Mouse (Mus musculus): ENCODE data around the gene Ralgps1. TPM values are rescaled to one million over a fixed set of nuclear protein-coding genes. Genes with fewer than 3 reads are reported as not detected.
"Not testable (repeated sequence)": the region's sequence is repeated elsewhere in the genome, so short reads cannot be mapped to it uniquely, and the experiment has no call there.

Gene Ralgps1
- total RNA-seq, 2 experiments from 2014 or later: 0.66 to 1.9 TPM

DNA sequence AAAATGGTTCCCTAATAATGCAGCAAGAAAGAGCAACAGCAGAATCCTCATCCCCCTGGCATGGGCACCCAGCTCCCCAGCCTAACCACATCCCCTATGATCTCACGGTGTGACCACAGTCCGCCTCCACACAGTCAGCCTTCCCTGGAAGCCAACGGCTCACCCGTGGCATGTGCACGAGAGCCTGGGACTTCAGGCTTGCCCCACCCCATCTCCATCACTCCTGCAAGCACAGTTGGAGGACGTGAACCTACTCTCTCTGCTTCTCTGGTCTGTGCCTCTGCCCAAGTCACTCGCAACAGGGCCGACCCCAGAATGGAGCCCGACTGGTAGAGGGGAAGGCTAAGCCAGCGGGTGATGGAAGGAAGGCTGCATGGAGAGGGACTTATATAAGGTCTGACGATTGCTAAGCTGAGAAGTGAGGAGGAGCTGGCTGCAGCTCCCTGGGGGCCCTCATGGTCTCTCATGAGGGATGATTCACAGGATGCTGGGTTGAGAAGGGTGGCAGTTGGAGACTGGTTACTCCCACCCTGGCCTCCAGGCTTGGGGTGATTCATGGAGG lies 149.9 kb downstream of the Ralgps1 start:
- ATAC-seq (replicated peaks; ENCODE audit: low FRiP score, low TSS enrichment, poor library complexity, severe bottlenecking): no peak

DNA sequence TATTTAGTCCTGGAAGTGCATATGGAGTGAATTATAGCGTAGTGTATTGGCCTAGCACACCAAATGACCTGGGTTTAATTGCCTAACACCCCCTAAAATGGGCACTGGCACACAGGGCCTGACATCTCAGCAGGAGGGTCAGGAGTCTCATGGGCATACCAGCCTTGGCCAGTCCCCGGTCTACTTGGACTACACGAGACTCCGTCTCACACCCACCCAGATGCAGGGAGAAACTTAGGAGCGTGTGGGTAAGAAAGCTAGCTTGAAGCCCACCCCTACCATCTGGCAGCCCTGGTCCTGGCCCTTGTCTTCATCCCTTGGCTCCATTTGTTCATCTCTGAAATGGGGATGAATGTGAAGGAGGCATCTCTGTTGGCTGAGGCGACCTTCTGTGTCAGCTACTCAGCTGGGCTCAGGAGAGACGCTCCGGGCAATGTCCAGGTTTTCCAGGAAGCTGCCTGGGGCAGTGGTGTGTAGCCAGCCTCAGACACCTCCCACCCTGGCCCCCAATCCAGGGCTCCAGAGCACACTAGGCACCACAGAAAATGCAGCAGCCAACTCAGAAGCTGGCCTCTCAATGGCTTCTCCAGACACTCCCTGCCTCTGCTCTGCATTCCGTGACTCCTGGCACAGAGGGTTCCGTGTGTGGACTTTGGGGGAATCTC lies 150.5 kb downstream of the Ralgps1 start:
- ATAC-seq (replicated peaks; ENCODE audit: low FRiP score, low TSS enrichment, poor library complexity, severe bottlenecking): no peak

DNA sequence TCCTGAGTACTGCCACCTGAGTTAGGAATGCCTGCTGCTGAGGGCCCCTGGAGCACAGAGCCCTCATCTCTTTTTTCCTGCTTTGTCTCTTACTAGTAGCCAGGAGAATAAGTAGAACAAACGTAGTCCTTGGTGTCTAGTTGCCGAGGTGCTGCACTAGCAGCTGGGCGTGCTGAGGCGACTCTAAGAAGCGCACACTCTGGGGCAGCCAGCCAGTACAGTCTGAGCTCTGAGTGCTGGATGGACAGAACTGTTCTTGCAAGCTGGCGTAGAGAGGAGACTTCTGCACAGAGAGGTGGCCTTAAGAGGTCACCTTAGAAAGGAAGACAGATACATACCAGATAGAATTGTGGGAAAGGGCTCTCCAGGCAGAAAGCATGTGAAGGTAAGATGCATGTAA lies 151.0 kb downstream of the Ralgps1 start:
- ATAC-seq (replicated peaks; ENCODE audit: low FRiP score, low TSS enrichment, poor library complexity, severe bottlenecking): no peak

DNA sequence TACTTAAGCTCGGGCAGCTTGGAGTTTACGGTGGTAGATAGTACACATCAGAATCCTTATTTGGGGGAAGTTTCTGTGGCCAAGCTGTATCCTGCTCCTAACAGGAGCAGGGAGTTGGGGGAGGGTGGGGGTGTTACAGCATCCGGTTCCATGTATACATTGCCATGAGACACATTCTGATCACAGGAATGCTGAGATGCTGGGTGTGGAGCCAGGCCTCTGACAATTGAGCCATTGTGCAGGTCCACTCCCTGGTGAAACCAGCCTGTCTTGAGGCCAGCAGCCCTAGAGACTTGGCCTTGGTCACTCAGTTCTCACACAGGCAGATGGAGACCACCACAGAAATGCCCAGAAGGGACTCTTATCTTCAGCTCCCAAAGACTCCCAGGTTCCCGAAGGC lies 151.6 kb downstream of the Ralgps1 start:
- ATAC-seq (replicated peaks; ENCODE audit: low FRiP score, low TSS enrichment, poor library complexity, severe bottlenecking): no peak

DNA sequence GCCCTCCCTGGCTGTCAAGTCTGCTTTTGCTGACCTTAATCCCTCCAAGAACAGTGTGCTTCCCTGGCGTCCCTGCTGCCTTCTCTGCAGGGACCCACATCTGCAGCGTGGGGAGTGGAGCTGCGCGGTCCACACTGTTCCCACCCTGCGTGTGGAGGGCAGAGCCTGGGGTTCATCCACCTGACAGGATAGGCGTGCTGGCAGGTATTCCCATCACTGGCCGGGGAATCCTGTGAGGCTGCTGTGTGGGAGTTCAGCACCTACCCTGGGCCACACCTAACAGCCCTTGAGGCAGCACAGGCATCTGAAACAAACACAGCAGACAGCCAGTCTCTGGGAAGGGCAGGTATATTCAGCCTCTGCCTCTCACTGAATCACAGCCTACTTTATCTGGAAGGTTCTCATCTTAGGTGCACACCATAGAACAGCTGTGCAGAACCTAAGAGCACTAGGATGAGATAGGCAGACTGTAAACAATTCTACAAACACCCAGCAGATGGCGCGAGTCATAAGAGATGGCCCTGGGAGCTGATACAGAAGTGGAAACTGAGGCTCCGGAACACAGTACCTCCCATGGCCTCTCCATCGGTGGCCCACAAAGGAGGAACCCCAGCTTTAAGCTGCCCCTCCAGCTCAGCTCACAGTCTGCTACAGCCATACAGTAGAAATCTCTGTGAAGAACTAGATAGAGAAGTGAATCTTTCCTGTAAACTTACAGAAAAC lies 152.2 kb downstream of the Ralgps1 start:
- ATAC-seq (replicated peaks; ENCODE audit: low FRiP score, low TSS enrichment, poor library complexity, severe bottlenecking): no peak

DNA sequence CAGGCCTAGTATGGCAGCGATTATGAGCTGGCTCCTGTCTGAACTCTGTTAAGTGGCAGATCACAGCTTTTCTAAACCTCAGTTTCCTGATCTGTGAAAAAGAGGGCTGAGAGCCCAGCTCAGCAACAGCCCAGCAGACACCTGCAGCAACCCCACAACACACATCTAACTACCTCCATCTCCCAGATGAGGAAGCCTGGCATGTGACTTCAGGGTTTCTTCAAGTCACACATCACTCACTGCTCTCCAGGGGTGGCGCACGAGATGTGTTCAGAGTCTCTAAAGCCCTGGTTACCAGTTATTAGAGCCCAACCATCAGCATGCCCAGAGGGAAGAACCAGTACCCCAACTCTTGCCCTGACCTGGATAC lies 153.9 kb downstream of the Ralgps1 start:
- ATAC-seq (replicated peaks; ENCODE audit: low FRiP score, low TSS enrichment, poor library complexity, severe bottlenecking): no peak

DNA sequence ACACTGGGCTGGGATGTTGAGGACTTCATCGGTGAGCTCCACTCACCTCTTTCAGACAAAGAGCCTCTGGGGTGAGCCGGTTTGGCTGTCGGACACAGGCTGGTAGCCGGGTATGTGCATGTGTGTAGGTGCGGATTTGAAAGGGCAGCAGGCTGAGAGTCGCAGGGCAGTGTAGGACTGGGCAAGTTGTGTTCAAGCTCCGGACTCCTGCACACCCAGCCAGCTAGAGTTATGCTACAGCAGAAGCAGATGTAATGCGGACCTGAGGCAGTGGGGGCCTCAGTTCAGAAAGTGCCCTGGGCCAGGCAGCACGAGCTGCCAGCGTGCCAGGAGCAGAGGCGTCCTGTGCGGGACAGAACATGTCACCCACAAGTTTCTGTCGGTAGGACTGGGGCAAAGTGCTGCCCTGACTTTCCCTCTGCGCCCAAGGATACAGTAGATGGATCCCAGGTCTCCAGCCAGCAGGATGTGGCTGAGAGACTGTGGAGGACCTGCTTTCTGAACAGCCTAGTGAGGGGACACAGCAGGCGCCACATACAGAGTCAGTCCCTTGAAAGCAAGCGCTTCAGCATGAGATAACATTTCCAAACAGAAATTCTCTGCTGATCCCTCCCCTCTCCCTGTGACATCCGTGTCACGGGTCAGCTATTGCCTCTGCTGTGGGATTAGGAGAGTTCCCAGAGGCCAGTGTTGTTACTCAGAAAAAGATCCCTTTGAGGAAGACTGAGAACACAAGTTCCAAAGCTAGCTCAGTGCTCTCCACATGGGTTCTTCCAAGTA lies 154.5 kb downstream of the Ralgps1 start:
- no peak for ATAC-seq (replicated peaks; ENCODE audit: low FRiP score, low TSS enrichment, poor library complexity, severe bottlenecking)

DNA sequence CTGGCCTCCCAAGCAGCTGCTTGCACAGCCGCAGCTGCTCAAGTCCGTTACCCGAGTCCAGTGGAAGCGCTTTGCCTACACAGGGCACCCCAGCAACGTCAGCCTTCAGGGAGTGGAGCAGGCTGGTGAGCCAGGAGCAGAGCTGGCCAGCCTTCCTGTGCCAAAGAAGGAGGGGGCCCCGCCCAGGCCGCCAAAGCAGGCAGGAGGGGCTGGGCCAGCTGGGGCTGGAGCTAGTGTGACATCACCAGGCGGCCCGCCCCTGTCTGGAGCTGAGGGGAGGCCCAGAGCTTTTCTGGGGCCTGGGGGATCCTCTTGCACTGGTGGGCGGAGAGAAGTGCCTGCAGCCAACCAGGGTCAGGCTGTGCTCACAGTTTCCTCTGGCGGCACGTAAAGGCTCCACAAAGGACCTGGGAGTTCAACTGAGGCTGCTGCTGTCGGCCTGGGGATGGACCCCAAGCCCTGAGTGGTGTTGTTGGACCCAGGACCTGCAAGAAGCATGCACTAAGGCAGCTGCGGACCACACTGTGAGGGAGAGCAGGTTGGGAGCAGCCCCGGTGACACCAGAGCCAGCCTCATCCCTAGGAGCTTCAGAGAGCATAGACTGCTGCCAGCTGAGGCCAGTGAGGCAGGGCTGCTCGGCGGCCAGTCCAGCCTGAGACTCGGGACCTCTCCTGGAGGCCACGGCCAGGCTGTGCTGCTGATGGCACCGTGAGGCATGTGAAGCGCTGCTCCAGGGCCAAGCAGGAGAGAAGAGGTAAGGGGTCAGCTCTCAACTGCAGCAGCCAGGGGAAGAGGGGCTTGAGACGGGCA lies 155.4 kb downstream of the Ralgps1 start, which contains the start of gene Angptl2:
Gene Angptl2 (plus strand): TSS at position 370 of the 810 bp plus-strand sequence.
- ATAC-seq (replicated peaks; ENCODE audit: low FRiP score, low TSS enrichment, poor library complexity, severe bottlenecking): peak; percentile 89

DNA sequence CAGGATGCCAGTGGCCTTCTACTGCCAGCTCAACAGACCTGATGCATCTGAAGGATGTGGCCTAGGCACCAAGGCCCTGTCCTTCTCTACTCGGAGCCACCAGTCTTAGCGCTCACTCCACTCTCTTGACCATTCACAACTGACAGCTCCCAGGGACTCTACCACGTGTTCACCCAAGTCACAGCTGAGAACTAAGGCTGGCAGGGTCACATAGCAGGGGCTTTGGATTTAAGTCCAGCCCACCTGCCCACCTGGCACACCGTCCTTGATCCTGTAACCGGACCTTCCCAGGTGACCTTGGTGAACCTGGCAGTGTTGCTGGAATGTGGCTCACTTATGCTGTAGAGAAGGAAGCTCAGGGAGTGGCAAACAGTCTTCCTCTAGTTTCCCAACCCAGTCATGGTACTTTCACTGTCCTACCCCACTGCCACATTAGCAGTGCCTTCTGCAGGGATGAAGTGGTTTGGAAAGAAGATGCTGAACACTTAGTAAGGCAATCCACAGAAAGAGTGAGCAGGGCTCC lies 156.0 kb downstream of the Ralgps1 start:
- no peak for ATAC-seq (replicated peaks; ENCODE audit: low FRiP score, low TSS enrichment, poor library complexity, severe bottlenecking)

DNA sequence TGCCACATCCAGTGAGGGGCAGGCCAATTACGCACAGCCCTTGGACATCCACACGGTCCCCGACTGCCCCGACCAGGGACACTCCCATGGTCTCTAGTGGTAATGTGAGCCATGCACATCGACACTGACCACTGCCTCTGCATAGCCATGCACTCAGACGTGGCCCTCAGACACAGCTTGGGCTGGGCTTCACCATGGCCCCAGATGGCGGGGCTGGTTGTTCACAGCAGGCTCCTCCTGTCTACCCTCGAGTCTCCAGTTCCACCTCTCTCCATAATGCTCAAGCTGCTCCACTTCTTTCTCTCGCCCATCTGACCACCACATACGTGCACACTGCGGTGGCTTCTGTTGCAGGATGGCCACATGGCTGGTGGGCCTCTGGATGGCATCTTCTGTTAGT lies 160.0 kb downstream of the Ralgps1 start:
- not testable (repeated sequence) for ATAC-seq (replicated peaks; ENCODE audit: low FRiP score, low TSS enrichment, poor library complexity, severe bottlenecking)

DNA sequence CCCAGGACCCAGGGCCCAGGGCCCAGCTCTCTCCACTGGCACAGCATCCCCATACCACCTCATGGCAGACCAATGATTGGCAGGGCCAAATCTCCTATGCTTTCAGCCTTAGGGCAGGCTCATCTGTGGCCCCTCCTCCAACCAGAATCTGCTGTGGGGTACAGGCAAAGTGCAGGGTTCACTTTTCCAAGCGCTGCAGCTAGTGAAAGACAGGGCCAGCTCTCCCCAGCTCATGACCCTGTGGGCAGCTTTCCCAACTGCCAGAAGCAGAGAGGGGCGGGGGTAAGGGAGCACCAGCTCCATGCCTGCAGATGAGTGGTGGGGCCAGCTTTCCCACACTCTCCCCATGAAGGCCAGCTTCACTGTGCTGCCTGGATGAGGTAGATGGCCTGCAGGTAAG lies 160.4 kb downstream of the Ralgps1 start:
- ATAC-seq (replicated peaks; ENCODE audit: low FRiP score, low TSS enrichment, poor library complexity, severe bottlenecking): no peak

DNA sequence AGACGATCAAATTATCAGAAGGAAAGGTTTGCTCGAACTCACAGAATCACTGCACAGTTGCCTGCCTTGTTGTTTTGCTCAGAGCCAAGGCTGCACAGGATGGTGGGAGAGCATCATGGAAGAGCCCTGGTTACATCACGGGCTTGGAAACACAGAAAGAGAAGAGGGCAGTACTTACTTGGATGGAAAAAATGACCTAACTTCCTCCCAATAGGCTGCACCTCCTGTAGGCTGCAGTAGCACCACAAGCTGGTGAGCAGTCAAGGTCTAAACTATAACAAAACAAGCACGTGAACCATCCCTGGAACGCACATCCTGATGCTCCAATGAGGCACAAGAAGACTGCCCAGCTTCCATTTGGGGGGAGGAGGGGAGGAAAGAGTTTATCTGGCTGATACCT lies 163.2 kb downstream of the Ralgps1 start:
- ATAC-seq (replicated peaks; ENCODE audit: low FRiP score, low TSS enrichment, poor library complexity, severe bottlenecking): no peak

DNA sequence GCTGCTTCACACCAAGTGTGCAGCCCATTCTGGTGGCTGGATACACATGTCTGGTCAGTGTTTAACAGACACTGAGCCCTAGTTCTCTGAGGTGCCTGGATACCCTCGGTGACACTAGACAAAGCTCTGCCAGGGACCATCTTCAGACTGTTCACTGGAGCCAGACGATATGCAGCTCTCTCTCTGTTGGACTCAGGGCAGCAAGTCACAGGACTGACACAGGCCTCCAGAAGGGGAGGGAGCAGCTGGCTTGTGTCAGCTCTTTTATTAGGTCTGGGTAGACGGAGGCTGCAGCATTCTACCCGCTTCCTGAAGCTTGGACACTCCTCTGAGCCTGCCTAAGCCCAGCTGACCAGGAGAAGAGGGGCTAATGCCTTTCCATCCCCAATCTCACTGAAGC lies 164.2 kb downstream of the Ralgps1 start:
- ATAC-seq (replicated peaks; ENCODE audit: low FRiP score, low TSS enrichment, poor library complexity, severe bottlenecking): no peak

DNA sequence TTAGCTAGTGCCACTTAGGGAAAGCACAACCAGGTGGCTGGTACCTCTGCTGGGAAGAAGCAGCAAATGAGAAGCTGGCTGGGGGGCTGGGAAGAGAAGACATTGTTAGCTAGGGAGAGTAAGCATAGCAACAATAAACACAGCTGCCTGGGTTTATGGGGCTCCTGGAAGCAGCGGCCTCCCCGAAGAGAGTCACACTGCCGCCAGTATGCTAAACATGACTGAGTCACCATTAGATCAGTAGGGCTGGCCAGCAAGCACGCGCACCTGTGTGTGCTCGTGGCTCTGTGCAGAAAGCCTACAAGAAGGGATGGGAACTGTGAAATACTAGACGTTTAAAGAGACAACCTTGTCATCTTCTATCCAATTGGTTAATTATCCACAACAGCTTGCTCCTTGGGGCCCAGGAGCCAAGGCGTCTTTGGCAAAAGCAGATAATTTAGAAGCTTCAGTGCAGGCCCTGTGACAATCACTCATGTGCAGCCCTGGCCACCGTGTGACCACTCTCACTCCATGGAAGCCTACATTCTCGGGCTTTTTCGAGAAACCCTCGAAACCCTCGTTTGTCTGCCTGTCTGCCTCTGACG lies 165.3 kb downstream of the Ralgps1 start:
- ATAC-seq (replicated peaks; ENCODE audit: low FRiP score, low TSS enrichment, poor library complexity, severe bottlenecking): no peak

DNA sequence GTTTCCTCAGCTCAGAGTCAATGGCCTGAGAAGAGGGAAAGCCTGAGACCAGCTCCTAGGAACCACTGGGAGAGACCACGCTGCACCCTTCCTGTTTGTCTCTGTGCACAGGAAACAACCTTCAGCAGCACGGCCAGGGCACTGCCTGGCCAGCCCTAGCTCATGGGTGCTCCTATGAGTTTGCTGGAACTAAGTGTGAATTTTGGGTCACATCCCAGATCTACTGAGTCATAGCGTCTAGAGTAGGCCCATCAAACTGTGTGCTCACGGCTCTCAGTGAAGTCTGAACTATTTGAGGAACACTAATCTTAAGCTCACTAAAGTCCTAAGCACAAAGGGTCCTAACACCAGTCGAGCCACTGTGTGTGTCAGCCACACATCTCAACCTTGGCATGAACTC lies 166.3 kb downstream of the Ralgps1 start:
- no peak for ATAC-seq (replicated peaks; ENCODE audit: low FRiP score, low TSS enrichment, poor library complexity, severe bottlenecking)

DNA sequence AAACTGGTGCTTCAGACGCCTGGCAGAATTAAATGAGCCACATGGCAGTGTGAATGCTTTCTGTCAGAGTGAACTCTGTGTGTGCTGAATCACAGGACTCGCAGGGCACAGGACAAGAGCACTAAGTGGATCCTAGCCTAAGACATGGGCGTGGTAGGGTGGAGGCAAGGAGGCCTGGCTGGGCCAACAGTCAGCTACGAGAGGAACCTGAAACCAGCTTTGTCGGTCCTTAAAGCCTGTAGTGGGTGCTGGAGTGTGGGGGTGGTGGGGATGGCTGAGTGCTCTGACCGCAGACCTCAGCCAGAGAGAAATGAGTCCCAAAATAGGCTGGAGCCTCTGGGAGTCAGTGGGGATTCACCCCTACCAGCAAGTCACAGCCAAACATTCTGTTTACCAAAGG lies 168.0 kb downstream of the Ralgps1 start:
- no peak for ATAC-seq (replicated peaks; ENCODE audit: low FRiP score, low TSS enrichment, poor library complexity, severe bottlenecking)

DNA sequence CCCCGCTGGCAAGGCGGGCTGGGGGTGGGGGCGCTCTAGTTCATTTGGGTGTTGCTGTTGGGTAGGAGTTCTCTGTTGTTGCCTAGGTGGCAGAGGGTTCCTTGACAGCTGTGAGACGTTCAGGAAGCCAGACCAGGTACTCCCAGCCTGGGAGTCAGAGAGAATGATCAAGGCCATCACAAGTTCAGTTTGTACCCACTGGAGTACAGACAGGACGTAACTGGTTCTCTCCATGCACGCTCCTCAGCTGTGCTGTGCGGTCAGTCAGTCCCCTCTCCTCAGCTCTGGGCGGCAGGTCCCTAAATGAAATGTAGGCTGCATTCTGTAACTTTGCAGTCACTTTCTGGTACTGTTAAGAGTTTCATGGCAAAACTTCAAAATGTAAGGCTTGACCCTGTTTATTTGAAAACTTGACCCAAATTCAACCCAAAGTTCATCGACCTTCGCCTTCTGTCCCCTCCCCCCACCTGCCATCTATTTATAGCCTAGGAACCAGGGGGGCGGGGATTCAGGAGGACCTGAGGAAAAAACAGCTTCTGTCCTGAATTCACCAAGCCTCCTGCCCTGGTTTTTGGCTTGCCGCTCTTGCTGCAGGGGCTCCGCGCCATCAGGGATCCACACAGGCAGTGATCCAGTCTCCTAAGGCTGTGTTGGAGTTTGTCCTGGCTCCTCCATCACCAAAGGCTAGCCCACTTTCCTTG lies 170.8 kb downstream of the Ralgps1 start:
- no peak for ATAC-seq (replicated peaks; ENCODE audit: low FRiP score, low TSS enrichment, poor library complexity, severe bottlenecking)

DNA sequence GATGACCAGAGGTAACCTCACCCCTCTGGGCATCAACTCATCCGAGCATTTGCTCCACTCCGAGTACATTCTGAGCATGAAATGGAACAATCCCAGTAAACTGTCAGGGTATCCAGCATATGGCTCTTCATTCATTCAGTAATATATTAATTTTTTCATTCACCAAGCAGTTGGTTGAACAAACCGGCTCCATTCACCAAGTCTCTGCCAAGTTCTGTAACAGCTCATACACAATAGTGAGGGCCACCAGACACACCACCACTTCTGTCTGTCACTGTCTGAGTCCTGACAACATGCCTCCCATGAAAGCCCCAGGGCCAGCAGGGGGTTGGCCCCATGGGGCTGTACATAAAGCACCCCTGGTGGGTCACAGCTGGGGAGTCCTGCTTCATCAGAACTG lies 181.3 kb downstream of the Ralgps1 start:
- no peak for ATAC-seq (replicated peaks; ENCODE audit: low FRiP score, low TSS enrichment, poor library complexity, severe bottlenecking)

Data from megakaryocyte-erythroid progenitor cell, adult 5-6 weeks (primary cell).